Mouse (Mus musculus) embryonic facial prominence, embryonic 14.5 days (tissue): ENCODE results near the gene Cul5. TPM values are rescaled to one million over a fixed set of nuclear protein-coding genes. Genes with fewer than 3 reads are reported as not detected.

Experiments
- polyA plus RNA-seq: library from polyadenylated mRNA; unstranded; fragments of >200 nt; fragmentation: Nextera tagmentation; extraction: Ambion mirVana; gene quantifications from 2 replicates; pipeline ENCODE4 v1.2.1, GENCODE M21; 2014

Gene Cul5
- polyA plus RNA-seq, 1 experiment from 2014 or later: 41.2 TPM

Other genes with a start within 250 kb of the Cul5 start
- 10.9 and 12.8 TPM in 2 replicates for gene Atm, start 133.3 kb downstream of the Cul5 start, polyA plus RNA-seq
- gene Npat, start 133.0 kb downstream of the Cul5 start, polyA plus RNA-seq: 20.6 and 22.6 TPM in 2 replicates
- 184 and 194 TPM in 2 replicates for gene Acat1, start 59.6 kb downstream of the Cul5 start, polyA plus RNA-seq
- 0.60 and 1.0 TPM in 2 replicates for gene Rab39, start 36.2 kb upstream of the Cul5 start, polyA plus RNA-seq
- 4.3 and 4.7 TPM in 2 replicates for gene Slc35f2, start 101.5 kb upstream of the Cul5 start, polyA plus RNA-seq
- 177 and 295 TPM in 2 replicates for gene Sln, start 180.2 kb upstream of the Cul5 start, polyA plus RNA-seq